Mouse (Mus musculus): ENCODE data around the gene Arf5. TPM values are rescaled to one million over a fixed set of nuclear protein-coding genes. Genes with fewer than 3 reads are reported as not detected.

The Arf5 gene
- polyA plus RNA-seq, 1 experiment from 2014 or later = 340 TPM

DNA sequence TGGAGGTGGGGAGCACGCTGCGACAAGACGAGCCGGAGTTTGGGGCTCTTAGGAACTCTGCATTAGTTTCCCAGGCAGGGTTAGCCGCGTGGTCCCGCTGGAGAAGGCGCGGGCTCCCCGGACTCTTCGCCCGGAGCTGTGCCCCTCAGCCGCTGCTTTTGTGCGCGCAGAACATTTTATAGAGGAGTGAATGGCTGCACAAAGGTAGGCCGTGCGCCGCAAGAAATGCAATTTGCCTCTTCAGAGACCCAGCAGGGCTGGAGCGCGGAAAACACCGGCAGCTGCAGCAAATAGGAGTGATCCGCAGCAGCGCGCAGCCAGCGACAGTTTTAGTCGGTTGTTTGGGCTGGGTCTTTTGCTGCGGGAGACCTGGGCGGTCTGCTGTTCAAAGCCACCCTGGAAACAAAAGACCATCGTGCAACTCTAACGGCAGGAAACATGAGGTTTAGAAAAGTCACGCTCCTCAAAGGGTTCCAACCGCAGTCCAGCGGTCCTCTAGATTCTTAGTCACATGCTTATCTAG, 25.6 kb upstream of the Arf5 start, which contains the start of gene Zfp800:
Gene Zfp800, minus strand, starts transcription at position 325 of the 523 bp plus-strand sequence.
- Histone ChIP-seq H3K4me3 (ENCODE audit: low read depth, low read length) (peak within 1 kb of the TSS; percentile 35), H3K36me3 (ENCODE audit: insufficient read depth, low read length) (no peaks in the 10 kb centered on the region), H3K9ac (replicated peaks; ENCODE audit: low read depth) (no peak within 1 kb of the TSS), H3K4me2 (replicated peaks; ENCODE audit: low read depth, low read length) (peak within 1 kb of the TSS; percentile 59), H3K9me3 (ENCODE audit: low read length) (no peaks in the 10 kb centered on the region), H3K4me1 (ENCODE audit: insufficient read depth, low read depth, low read length) (0 out of 2 replicates have a peak, but pooled peaks cover 3% of the 10 kb centered on the region), H3K27ac (ENCODE audit: low read length) (no peak within 1 kb of the TSS), H3K27me3 (replicated peaks; ENCODE audit: insufficient read depth, low read length) (peaks cover 14% of the 10 kb centered on the region; the same call in 1 of the 2 replicates)
- ATAC-seq = no peak
- whole genome bisulfite sequencing = 1% methylated on average over 33 of the region's 33 CpGs
- DNase-seq (ENCODE audit: low spot score) = no peak
- TF ChIP-seq CTCF (IDR thresholded peaks at IDR 0.05) (no peak), EP300 (IDR thresholded peaks at IDR 0.05) (no peak)

DNA sequence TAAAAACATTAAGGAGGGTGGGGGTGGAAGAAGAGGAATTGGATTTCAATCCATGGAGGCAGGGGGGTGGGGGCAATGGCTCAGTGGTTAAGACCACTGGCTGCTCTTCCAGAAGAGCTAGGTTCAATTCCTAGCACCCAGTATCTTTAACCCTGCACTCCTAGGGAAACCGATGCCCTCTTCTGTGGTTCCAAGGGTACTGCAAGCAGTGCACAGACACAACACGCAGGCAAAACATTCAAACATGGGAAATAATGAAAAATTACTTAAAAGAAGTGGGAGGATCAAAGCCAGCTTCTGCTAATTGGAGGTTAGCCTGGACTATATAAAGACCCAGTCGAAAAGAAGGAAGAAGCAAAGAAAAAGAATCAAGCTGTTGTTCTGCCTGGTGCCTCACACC, 24.6 kb upstream of the Arf5 start:
- Histone ChIP-seq H3K9ac (replicated peaks; ENCODE audit: low read depth) (no peak overlapping the region), H3K27me3 (replicated peaks; ENCODE audit: insufficient read depth, low read length) (peaks cover 14% of the 10 kb centered on the region; the same call in 1 of the 2 replicates), H3K9me3 (ENCODE audit: low read length) (no peaks in the 10 kb centered on the region), H3K27ac (ENCODE audit: low read length) (no peak overlapping the region), H3K4me3 (ENCODE audit: low read depth, low read length) (no peak overlapping the region), H3K36me3 (ENCODE audit: insufficient read depth, low read length) (no peaks in the 10 kb centered on the region), H3K4me2 (replicated peaks; ENCODE audit: low read depth, low read length) (no peak overlapping the region), H3K4me1 (ENCODE audit: insufficient read depth, low read depth, low read length) (0 out of 2 replicates have a peak, but pooled peaks cover 3% of the 10 kb centered on the region)
- TF ChIP-seq CTCF (IDR thresholded peaks at IDR 0.05) (no peak), EP300 (IDR thresholded peaks at IDR 0.05) (no peak)
- ATAC-seq (no peak), DNase-seq (ENCODE audit: low spot score) (no peak)
- 79% methylated on average over 3 of the region's 3 CpGs for WGBS

DNA sequence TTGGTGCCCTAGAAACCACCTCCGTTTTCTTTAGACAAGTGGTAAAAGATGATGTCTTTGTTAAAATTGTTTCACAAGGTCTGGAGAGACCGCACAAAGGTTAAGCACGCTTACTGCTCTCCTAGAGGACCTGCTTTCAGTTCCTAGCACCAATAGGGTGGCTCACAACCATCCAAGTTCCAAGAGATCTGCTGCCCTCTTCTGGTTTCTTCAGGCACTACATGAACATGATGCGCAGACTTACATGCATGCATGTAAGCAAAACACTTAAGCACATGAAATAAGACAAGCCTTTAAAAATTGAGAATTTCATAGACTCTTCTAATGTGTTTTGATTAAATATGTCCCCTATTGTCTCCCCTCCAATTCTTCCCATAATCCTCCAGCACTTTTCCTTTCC, 23.6 kb upstream of the Arf5 start:
- no peak overlapping the region for H3K4me3 ChIP-seq (ENCODE audit: low read depth, low read length)
- no peak overlapping the region for H3K9ac ChIP-seq (replicated peaks; ENCODE audit: low read depth)
- no peaks in the 10 kb centered on the region for H3K36me3 ChIP-seq (ENCODE audit: insufficient read depth, low read length)
- H3K4me1 ChIP-seq (ENCODE audit: insufficient read depth, low read depth, low read length) = 0 out of 2 replicates have a peak, but pooled peaks cover 3% of the 10 kb centered on the region
- TF ChIP-seq CTCF (IDR thresholded peaks at IDR 0.05) (peak; percentile 21), EP300 (IDR thresholded peaks at IDR 0.05) (no peak)
- no peak overlapping the region for H3K4me2 ChIP-seq (replicated peaks; ENCODE audit: low read depth, low read length)
- ATAC-seq = no peak
- no peaks in the 10 kb centered on the region for H3K9me3 ChIP-seq (ENCODE audit: low read length)
- peaks cover 14% of the 10 kb centered on the region; the same call in 1 of the 2 replicates for H3K27me3 ChIP-seq (replicated peaks; ENCODE audit: insufficient read depth, low read length)
- 92% methylated on average over 4 of the region's 4 CpGs for WGBS
- no peak overlapping the region for H3K27ac ChIP-seq (ENCODE audit: low read length)
- DNase-seq (ENCODE audit: low spot score) = no peak

DNA sequence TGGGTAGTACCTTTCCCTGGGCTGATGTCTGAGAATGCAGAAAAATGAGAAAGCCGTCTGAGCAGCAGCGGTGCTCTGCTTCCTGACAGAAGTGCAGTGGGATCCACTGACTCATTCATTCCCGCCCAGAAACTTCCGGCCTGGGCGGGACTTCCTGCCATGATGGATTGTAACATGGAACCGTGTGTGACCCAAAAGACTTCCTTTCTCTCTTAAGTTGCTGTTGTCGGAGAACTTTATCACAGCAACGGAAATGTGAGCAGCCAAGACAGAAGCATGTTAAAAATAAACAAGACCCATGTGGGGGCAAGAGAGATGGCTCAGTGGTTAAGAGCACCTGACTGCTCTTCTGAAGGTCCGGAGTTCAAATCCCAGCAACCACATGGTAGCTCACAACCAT, 13.3 kb upstream of the Arf5 start:
- peak; percentile 60 for DNase-seq (ENCODE audit: low spot score)
- Histone ChIP-seq H3K4me2 (replicated peaks; ENCODE audit: low read depth, low read length) (no peak overlapping the region), H3K27me3 (replicated peaks; ENCODE audit: insufficient read depth, low read length) (no peaks in the 10 kb centered on the region), H3K4me3 (ENCODE audit: low read depth, low read length) (no peak overlapping the region), H3K36me3 (ENCODE audit: insufficient read depth, low read length) (no peaks in the 10 kb centered on the region), H3K9ac (replicated peaks; ENCODE audit: low read depth) (no peak overlapping the region), H3K27ac (ENCODE audit: low read length) (no peak overlapping the region), H3K4me1 (ENCODE audit: insufficient read depth, low read depth, low read length) (no peaks in the 10 kb centered on the region), H3K9me3 (ENCODE audit: low read length) (no peaks in the 10 kb centered on the region)
- WGBS = 56% methylated on average over 9 of the region's 9 CpGs
- no peak for TF ChIP-seq CTCF (IDR thresholded peaks at IDR 0.05)
- peak; percentile 55; the same call in 1 of the 2 replicates for TF ChIP-seq EP300 (IDR thresholded peaks at IDR 0.05)
- peak; percentile 54 for ATAC-seq

DNA sequence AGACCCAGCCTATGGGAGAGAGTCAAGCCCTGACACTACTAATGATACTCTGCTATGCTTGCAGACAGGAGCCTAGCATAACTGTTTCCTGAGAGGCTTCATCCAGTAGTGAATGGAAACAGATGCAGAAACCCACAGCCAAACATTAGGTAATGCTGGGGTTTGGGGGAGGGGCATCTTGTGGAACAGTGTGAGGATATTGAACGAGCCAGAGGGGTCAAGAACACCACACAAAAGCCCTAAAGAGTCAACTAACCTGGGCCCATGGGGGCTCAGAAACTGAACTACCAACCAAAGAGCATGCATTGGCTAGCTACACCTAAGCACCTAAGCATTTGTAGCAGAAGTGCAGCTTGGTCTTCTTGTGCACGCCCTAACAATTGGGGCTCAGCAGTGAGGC, 12.1 kb upstream of the Arf5 start:
- no peak for ATAC-seq
- H3K27me3 ChIP-seq (replicated peaks; ENCODE audit: insufficient read depth, low read length) = no peaks in the 10 kb centered on the region
- 70% methylated on average over 2 of the region's 2 CpGs for WGBS

DNA sequence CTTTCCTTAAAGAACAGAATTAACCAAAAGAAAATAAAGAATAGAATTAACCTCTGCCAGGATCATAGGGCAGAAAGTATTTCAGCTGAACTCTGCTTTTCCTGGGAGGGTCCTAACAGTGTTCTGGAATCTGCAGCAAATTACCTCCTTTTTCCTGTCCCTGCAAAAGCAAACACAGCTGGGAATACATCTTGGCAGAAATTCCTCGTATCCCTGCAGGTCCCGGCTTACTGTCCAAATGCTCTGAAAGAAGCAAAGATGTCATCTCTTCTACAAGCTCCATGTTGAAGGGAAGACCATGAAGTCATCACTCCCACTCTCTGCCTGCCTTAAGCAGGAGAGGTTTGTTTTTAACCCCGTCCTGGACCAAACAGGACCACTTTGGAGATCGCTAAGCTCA, 6.4 kb upstream of the Arf5 start:
- DNase-seq (ENCODE audit: low spot score) (no peak), ATAC-seq (no peak)
- Histone ChIP-seq H3K9me3 (ENCODE audit: low read length) (no peaks in the 10 kb centered on the region), H3K36me3 (ENCODE audit: insufficient read depth, low read length) (peaks cover 14% of the 10 kb centered on the region; the same call in 1 of the 2 replicates), H3K4me1 (ENCODE audit: insufficient read depth, low read depth, low read length) (peaks cover 15% of the 10 kb centered on the region; the same call in 1 of the 2 replicates), H3K4me3 (ENCODE audit: low read depth, low read length) (no peak overlapping the region), H3K27me3 (replicated peaks; ENCODE audit: insufficient read depth, low read length) (no peaks in the 10 kb centered on the region), H3K27ac (ENCODE audit: low read length) (no peak overlapping the region), H3K9ac (replicated peaks; ENCODE audit: low read depth) (no peak overlapping the region), H3K4me2 (replicated peaks; ENCODE audit: low read depth, low read length) (no peak overlapping the region)
- WGBS = 62% methylated on average over 4 of the region's 4 CpGs
- TF ChIP-seq CTCF (IDR thresholded peaks at IDR 0.05) (no peak), EP300 (IDR thresholded peaks at IDR 0.05) (no peak)

More for the DNA sequence above, 12.1 kb upstream of the Arf5 start:
- TF ChIP-seq CTCF (IDR thresholded peaks at IDR 0.05) (no peak), EP300 (IDR thresholded peaks at IDR 0.05) (no peak)
- H3K9ac ChIP-seq (replicated peaks; ENCODE audit: low read depth) = no peak overlapping the region
- no peak overlapping the region for H3K4me2 ChIP-seq (replicated peaks; ENCODE audit: low read depth, low read length)
- H3K4me3 ChIP-seq (ENCODE audit: low read depth, low read length) = no peak overlapping the region
- no peak for DNase-seq (ENCODE audit: low spot score)
- no peaks in the 10 kb centered on the region for H3K9me3 ChIP-seq (ENCODE audit: low read length)
- no peaks in the 10 kb centered on the region for H3K4me1 ChIP-seq (ENCODE audit: insufficient read depth, low read depth, low read length)
- no peak overlapping the region for H3K27ac ChIP-seq (ENCODE audit: low read length)
- peaks cover 2% of the 10 kb centered on the region; the same call in 1 of the 2 replicates for H3K36me3 ChIP-seq (ENCODE audit: insufficient read depth, low read length)

Data from lung, postnatal 0 days (tissue).